ENCODE assay signal across 26 mouse cellular contexts in the genomic region with DNA sequence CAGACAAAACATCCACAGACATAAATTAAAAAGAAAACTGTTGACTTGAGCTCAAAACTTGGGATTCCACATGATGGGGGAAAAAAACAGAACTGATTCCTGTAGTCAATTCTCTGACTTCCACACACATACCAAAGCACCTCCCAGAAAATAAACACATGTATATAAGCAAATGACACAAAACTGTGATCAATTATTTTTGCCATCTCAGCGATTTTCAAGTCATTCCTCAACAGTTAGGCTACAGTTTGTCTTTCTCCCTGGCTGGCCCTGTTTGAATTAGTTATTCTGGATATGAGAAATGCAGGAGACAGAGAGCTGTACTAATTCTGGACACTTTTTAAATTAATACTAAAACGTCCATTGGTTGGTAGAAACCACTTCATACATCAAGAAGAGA.
"Had no signal": no experiment of that assay in that cellular context is flagged by ENCODE, and none has a peak within 500 bp of the region (broad histone marks: within the 10 kb centered on the region; RNA-seq: fewer than 3 reads in every experiment).

No protein-coding gene starts in this region.

- DNase-seq: gastrocnemius, postnatal 14 days; gastrocnemius, postnatal 36 days; heart, adult 11 months; heart, postnatal 14 days; heart, postnatal 36 days; kidney, adult 11 months; kidney, adult 2 months; kidney, adult 9 months; kidney, postnatal 25 days; kidney, postnatal 4 days; left cerebral cortex, postnatal 4 days had no signal

- H3K27ac ChIP-seq: heart, embryonic 10.5 days; heart, embryonic 15.5 days; hindbrain, embryonic 13.5 days; hindbrain, embryonic 15.5 days; hindbrain, postnatal 0 days; kidney, embryonic 15.5 days; kidney, postnatal 0 days; layer of hippocampus, adult 2 months; left cerebral cortex, adult 2 months; limb, embryonic 13.5 days; limb, embryonic 15.5 days; liver, embryonic 12.5 days; liver, embryonic 14.5 days had no signal

- H3K27me3 ChIP-seq: heart, embryonic 12.5 days; heart, embryonic 15.5 days; hindbrain, embryonic 13.5 days; hindbrain, embryonic 15.5 days; kidney, embryonic 15.5 days; limb, embryonic 13.5 days; limb, embryonic 15.5 days; liver, embryonic 12.5 days had no signal

- H3K4me3 ChIP-seq: heart, embryonic 10.5 days; heart, embryonic 12.5 days; heart, embryonic 15.5 days; hindbrain, embryonic 13.5 days; hindbrain, embryonic 15.5 days; kidney, embryonic 15.5 days; layer of hippocampus, adult 2 months; left cerebral cortex, adult 2 months; limb, embryonic 13.5 days; limb, embryonic 15.5 days; liver, embryonic 12.5 days had no signal

- H3K9ac ChIP-seq: heart, embryonic 12.5 days; heart, embryonic 15.5 days; hindbrain, embryonic 13.5 days; hindbrain, embryonic 15.5 days; kidney, embryonic 15.5 days; limb, embryonic 13.5 days; limb, embryonic 15.5 days; liver, embryonic 12.5 days; liver, embryonic 14.5 days had no signal

- H3K9me3 ChIP-seq: heart, embryonic 10.5 days; heart, embryonic 12.5 days; heart, embryonic 15.5 days; hindbrain, embryonic 13.5 days; hindbrain, embryonic 15.5 days; kidney, embryonic 15.5 days; limb, embryonic 13.5 days; limb, embryonic 15.5 days; liver, embryonic 12.5 days had no signal

- ATAC-seq: hindbrain, postnatal 0 days; intestine, embryonic 16.5 days; liver, embryonic 12.5 days had no signal

- H3K36me3 ChIP-seq: heart, embryonic 15.5 days; hindbrain, embryonic 15.5 days had no signal

- H3K4me2 ChIP-seq: heart, embryonic 12.5 days; heart, embryonic 15.5 days; hindbrain, embryonic 13.5 days; hindbrain, embryonic 15.5 days; kidney, embryonic 15.5 days; limb, embryonic 13.5 days; limb, embryonic 15.5 days; liver, embryonic 12.5 days had no signal
